Mouse (Mus musculus) MEL (cell line): ENCODE data around the gene Enpp6. TPM values are rescaled to one million over a fixed set of nuclear protein-coding genes. Genes with fewer than 3 reads are reported as not detected.

Experiments used
- DNase-seq: peaks from one replicate; pipeline ENCODE4 v3.0.0; 2011; ENCODE audit warnings: low read depth, low spot score
- H3K27ac ChIP-seq: 2 replicates; pipeline ENCODE4 v1.5.1; 2012; ENCODE audit warnings: low read depth, mild to moderate bottlenecking, control low read depth, low read length, moderate library complexity; ENCODE audit not compliant: control insufficient read depth
- H3K27me3 ChIP-seq, 2 experiments: fragments of 150-350 bp in 1 of 2; sonication (generic) in 1 of 2; 2 replicates each; pipeline ENCODE4 v1.6.1; 2012; ENCODE audit warnings: low read length in 2 of 2, mild to moderate bottlenecking in 2 of 2, improper control_type of control experiment in 1 of 2, moderate library complexity in 1 of 2; ENCODE audit not compliant: insufficient read depth in 2 of 2, control insufficient read depth in 1 of 2
- H3K36me3 ChIP-seq, 2 experiments: 2 replicates each; pipeline ENCODE4 v1.6.1; 2012 to 2014; ENCODE audit warnings: low read length in 2 of 2, improper control_type of control experiment in 1 of 2, inconsistent platforms in 1 of 2, mild to moderate bottlenecking in 1 of 2; ENCODE audit not compliant: insufficient read depth in 2 of 2, control insufficient read depth in 1 of 2
- H3K4me1 ChIP-seq, 2 experiments: fragments of 150-350 bp in 1 of 2; sonication (generic) in 1 of 2; 2 replicates each; pipeline ENCODE4 v1.6.1; 2012; ENCODE audit warnings: low read length in 2 of 2, improper control_type of control experiment in 1 of 2, mild to moderate bottlenecking in 1 of 2; ENCODE audit not compliant: insufficient read depth in 2 of 2, control insufficient read depth in 1 of 2
- H3K4me3 ChIP-seq, 2 experiments: fragments of 150-350 bp in 1 of 2; sonication (generic) in 1 of 2; 2 replicates each; pipeline ENCODE4 v1.5.1; 2012; ENCODE audit warnings: low read depth in 2 of 2, low read length in 2 of 2, mild to moderate bottlenecking in 2 of 2, moderate library complexity in 2 of 2, control low read depth in 1 of 2, improper control_type of control experiment in 1 of 2; ENCODE audit not compliant: control insufficient read depth in 1 of 2, insufficient read depth in 1 of 2
- H3K79me2 ChIP-seq: 2 replicates; pipeline ENCODE4 v1.6.1; 2012; ENCODE audit warnings: mild to moderate bottlenecking, low read length, moderate library complexity; ENCODE audit not compliant: control insufficient read depth, poor library complexity, insufficient read depth
- H3K9ac ChIP-seq: 2 replicates; pipeline ENCODE4 v1.6.1; 2012; ENCODE audit warnings: low read depth, mild to moderate bottlenecking, control low read depth, low read length, moderate library complexity; ENCODE audit not compliant: control insufficient read depth, poor library complexity, severe bottlenecking
- H3K9me3 ChIP-seq: fragments of 150-350 bp; sonication (generic); replicated peaks from 2 replicates; pipeline ENCODE4 v1.6.1; 2012; ENCODE audit warnings: mild to moderate bottlenecking, low read length, improper control_type of control experiment, moderate library complexity; ENCODE audit not compliant: insufficient read depth
- BHLHE40 ChIP-seq: IDR thresholded peaks from 2 replicates; pipeline ENCODE4 v1.6.1; 2012; ENCODE audit warnings: low read depth, mild to moderate bottlenecking, inconsistent platforms, low read length, improper control_type of control experiment, borderline replicate concordance
- CHD2 ChIP-seq: IDR thresholded peaks from 2 replicates; pipeline ENCODE4 v1.6.1; 2011; ENCODE audit warnings: low read length, improper control_type of control experiment
- CTCF ChIP-seq, 3 experiments: IDR thresholded peaks in 2 of 3; conservative IDR thresholded peaks in 1 of 3; 2 replicates each; pipeline ENCODE4 v1.5.1; 2011 to 2012; ENCODE audit warnings: low read length in 3 of 3, low read depth in 2 of 3, mild to moderate bottlenecking in 2 of 3, improper control_type of control experiment in 1 of 3, inconsistent platforms in 1 of 3, mixed read lengths in 1 of 3, moderate library complexity in 1 of 3; ENCODE audit not compliant: control insufficient read depth in 1 of 3, insufficient read depth in 1 of 3, poor library complexity in 1 of 3, severe bottlenecking in 1 of 3
- EP300 ChIP-seq, 2 experiments: IDR thresholded peaks; 2 replicates each; pipeline ENCODE4 v1.6.1; 2011; ENCODE audit warnings: improper control_type of control experiment in 2 of 2, low read length in 2 of 2, low read depth in 1 of 2, mild to moderate bottlenecking in 1 of 2
- GABPA ChIP-seq: IDR thresholded peaks from 2 replicates; pipeline ENCODE4 v1.6.1; 2012; ENCODE audit warnings: low read depth, mild to moderate bottlenecking, inconsistent platforms, low read length, improper control_type of control experiment, moderate library complexity
- GATA1 ChIP-seq: IDR thresholded peaks from 2 replicates; pipeline ENCODE4 v1.6.1; 2011; ENCODE audit warnings: low read depth, low read length, improper control_type of control experiment
- JUND ChIP-seq: IDR thresholded peaks from 2 replicates; pipeline ENCODE4 v1.6.1; 2011; ENCODE audit warnings: low read depth, mild to moderate bottlenecking, improper control_type of control experiment, low read length
- KAT2A ChIP-seq: conservative IDR thresholded peaks from 2 replicates; pipeline ENCODE4 v1.6.1; 2012; ENCODE audit warnings: low read depth, low read length, improper control_type of control experiment, inconsistent platforms
- MAX ChIP-seq: IDR thresholded peaks from 2 replicates; pipeline ENCODE4 v1.6.1; 2011; ENCODE audit warnings: low read length, improper control_type of control experiment
- MXI1 ChIP-seq: IDR thresholded peaks from 2 replicates; pipeline ENCODE4 v1.6.1; 2011; ENCODE audit warnings: mild to moderate bottlenecking, low read depth, low read length, improper control_type of control experiment
- MYC ChIP-seq: IDR thresholded peaks from 2 replicates; pipeline ENCODE4 v1.6.1; 2011; ENCODE audit warnings: low read depth, mild to moderate bottlenecking, low read length, improper control_type of control experiment, moderate library complexity
- NELFE ChIP-seq: IDR thresholded peaks from 2 replicates; pipeline ENCODE4 v1.6.1; 2011; ENCODE audit warnings: low read depth, low read length, improper control_type of control experiment
- POLR2AphosphoS2 ChIP-seq: IDR thresholded peaks from 2 replicates; pipeline ENCODE4 v1.6.1; 2011; ENCODE audit warnings: low read length, improper control_type of control experiment
- POLR2AphosphoS5 ChIP-seq: IDR thresholded peaks from 2 replicates; pipeline ENCODE4 v1.6.1; 2012; ENCODE audit warnings: low read depth, borderline replicate concordance, mild to moderate bottlenecking, inconsistent platforms, low read length, moderate library complexity, mixed read lengths
- RAD21 ChIP-seq: IDR thresholded peaks from 2 replicates; pipeline ENCODE4 v1.6.1; 2011; ENCODE audit warnings: mild to moderate bottlenecking, low read depth, low read length, improper control_type of control experiment
- RCOR1 ChIP-seq: IDR thresholded peaks from 2 replicates; pipeline ENCODE4 v1.6.1; 2012; ENCODE audit warnings: low read depth, mild to moderate bottlenecking, inconsistent platforms, low read length, improper control_type of control experiment
- SMC3 ChIP-seq: IDR thresholded peaks from 2 replicates; pipeline ENCODE4 v1.6.1; 2011; ENCODE audit warnings: low read depth, low read length, improper control_type of control experiment
- TCF12 ChIP-seq: IDR thresholded peaks from 2 replicates; pipeline ENCODE4 v1.6.1; 2014; ENCODE audit warnings: low read depth, mild to moderate bottlenecking, inconsistent platforms, low read length, improper control_type of control experiment, moderate library complexity
- UBTF ChIP-seq: IDR thresholded peaks from 2 replicates; pipeline ENCODE4 v1.6.1; 2012; ENCODE audit warnings: low read depth, mild to moderate bottlenecking, inconsistent platforms, low read length, improper control_type of control experiment, moderate library complexity, borderline replicate concordance; ENCODE audit not compliant: insufficient read depth
- ZC3H11A ChIP-seq: IDR thresholded peaks from 2 replicates; pipeline ENCODE4 v1.6.1; 2012; ENCODE audit warnings: low read depth, mild to moderate bottlenecking, inconsistent platforms, low read length, improper control_type of control experiment
- ZNF384 ChIP-seq: IDR thresholded peaks from 2 replicates; pipeline ENCODE4 v1.6.1; 2012; ENCODE audit warnings: low read depth, mild to moderate bottlenecking, inconsistent platforms, low read length, improper control_type of control experiment
- polyA plus RNA-seq, 2 experiments: library from polyadenylated mRNA; stranded (reverse) in 1 of 2; unstranded in 1 of 2; fragments of >175 nt in 1 of 2; fragments of >200 nt in 1 of 2; gene quantifications; 2 replicates each; pipeline versions ENCODE4 v1.2.1 to v1.2.4; 2012; ENCODE audit warnings: low replicate concordance in 2 of 2, low read depth in 1 of 2; ENCODE audit not compliant: insufficient read length in 2 of 2, insufficient read depth in 1 of 2, missing spikeins in 1 of 2
- total RNA-seq: library from RNA; depleted of rRNA; stranded (reverse); fragments of 300-350 nt; gene quantifications from 2 replicates; pipeline ENCODE4 v1.2.3, GENCODE M21; 2012

Gene Enpp6
- total and polyA plus RNA-seq, 3 experiments = not detected

DNA sequence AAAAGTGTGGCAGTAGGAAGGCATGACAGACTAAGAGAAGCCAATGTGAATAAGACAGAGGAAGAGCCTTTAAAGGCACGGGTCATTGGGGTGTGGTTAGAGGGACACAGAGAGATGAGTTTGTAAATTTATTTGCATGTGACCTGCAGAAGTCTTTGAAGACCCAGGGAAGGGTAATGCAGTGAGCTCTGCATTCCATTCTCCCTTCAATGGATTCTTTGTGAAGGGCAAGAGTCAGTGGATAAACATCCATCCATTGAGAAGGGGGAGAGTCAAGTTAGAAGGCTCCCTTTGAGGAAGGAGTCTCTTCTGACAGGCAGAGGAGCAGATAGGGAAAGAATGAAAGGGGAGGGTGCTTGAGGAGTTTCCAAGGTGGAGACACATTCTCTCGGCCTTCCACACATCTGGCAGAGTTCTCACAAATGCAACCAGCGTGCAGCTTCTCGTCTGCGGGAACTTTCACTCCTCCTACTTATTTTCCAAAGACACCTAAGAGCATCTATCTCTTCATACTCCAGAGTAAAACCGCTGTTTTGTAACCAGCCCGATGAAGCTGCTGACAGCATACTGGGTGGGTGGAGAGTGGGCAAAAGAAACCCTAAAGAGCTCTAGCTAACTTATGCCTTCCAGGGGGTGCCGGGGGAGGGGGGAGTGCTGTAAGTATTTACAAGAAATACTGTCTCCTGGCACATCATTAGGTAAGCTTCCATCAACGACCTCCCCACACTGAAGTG is 9.4 kb downstream of the Enpp6 start:
- no peak for DNase-seq
- H3K79me2 ChIP-seq = no peaks in the 10 kb centered on the region
- TF ChIP-seq EP300 (IDR thresholded peaks at IDR 0.05; ENCODE audit: low read depth in 1 of 2, low read length in 2 of 2) (no peak), POLR2AphosphoS2 (no peak), UBTF (no peak), SMC3 (no peak), ZC3H11A (no peak), GATA1 (no peak), MXI1 (no peak), ZNF384 (no peak), POLR2AphosphoS5 (no peak), CTCF (IDR thresholded peaks at IDR 0.05 in 2 of 3, conservative IDR thresholded peaks at IDR 0.05 in 1 of 3; ENCODE audit: control insufficient read depth in 1 of 3, insufficient read depth in 1 of 3, low read depth in 2 of 3, low read length in 3 of 3, poor library complexity in 1 of 3, severe bottlenecking in 1 of 3) (no peak), KAT2A (no peak), NELFE (no peak), GABPA (no peak), BHLHE40 (no peak), MYC (no peak), CHD2 (no peak), JUND (no peak)
- TF ChIP-seq, all 39 proteins: peak for 0
- H3K36me3 ChIP-seq = no peaks in the 10 kb centered on the region
- no peak overlapping the region for H3K9ac ChIP-seq
- no peak overlapping the region for H3K27ac ChIP-seq
- H3K4me1 ChIP-seq = no peaks in the 10 kb centered on the region
- no peaks in the 10 kb centered on the region for H3K9me3 ChIP-seq
- no peak overlapping the region for H3K4me3 ChIP-seq
- H3K27me3 ChIP-seq = peaks cover 0 to 1% of the 10 kb centered on the region in 2 experiments; a peak in 1 of 4 replicates

DNA sequence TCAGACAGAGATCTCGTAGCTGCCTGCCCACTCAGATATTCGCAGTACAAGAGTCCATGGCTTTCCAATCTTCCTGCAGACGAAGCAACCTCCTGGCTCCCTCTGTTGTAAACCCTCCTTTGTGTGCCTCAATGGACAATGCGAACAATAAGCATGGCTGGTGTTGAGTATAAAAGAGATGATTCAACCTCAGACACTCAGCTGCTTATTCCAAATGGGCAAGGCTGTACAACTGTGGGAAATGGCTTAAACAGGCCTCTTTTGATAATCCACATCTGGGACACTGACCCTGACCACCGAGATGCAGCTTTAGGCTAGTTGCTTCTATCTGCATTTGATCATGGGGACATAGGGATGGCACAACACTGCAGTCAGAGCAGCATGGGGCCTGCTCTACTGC is 19.0 kb downstream of the Enpp6 start:
- no peaks in the 10 kb centered on the region for H3K4me1 ChIP-seq
- no peaks in the 10 kb centered on the region for H3K27me3 ChIP-seq
- H3K79me2 ChIP-seq = no peaks in the 10 kb centered on the region
- H3K36me3 ChIP-seq = no peaks in the 10 kb centered on the region
- H3K4me3 ChIP-seq = no peak overlapping the region
- TF ChIP-seq EP300 (IDR thresholded peaks at IDR 0.05; ENCODE audit: low read depth in 1 of 2, low read length in 2 of 2) = no peak
- no peak for TF ChIP-seq CHD2
- TF ChIP-seq ZNF384 = no peak
- no peak for TF ChIP-seq RAD21
- TF ChIP-seq RCOR1 = no peak
- TF ChIP-seq MAX = no peak
- no peak for TF ChIP-seq TCF12
- TF ChIP-seq BHLHE40 = no peak
- TF ChIP-seq JUND = no peak
- H3K27ac ChIP-seq = no peak overlapping the region
- H3K9ac ChIP-seq = no peak overlapping the region
- no peaks in the 10 kb centered on the region for H3K9me3 ChIP-seq
- DNase-seq = no peak
